Mouse (Mus musculus) liver, adult 2 months (tissue): ENCODE results near the gene Fbn1. TPM values are rescaled to one million over a fixed set of nuclear protein-coding genes. Genes with fewer than 3 reads are reported as not detected.

Source experiments
- DNase-seq: peaks from one replicate; pipeline ENCODE4 v3.0.0-alpha.2; 2011; ENCODE audit warnings: low read depth, low spot score; ENCODE audit errors: extremely low read depth
- H3K27ac ChIP-seq: fragments of 200-500 bp; replicated peaks from 2 replicates; pipeline ENCODE4 v1.5.1; 2012; ENCODE audit warnings: low read depth, mild to moderate bottlenecking, control low read depth, inconsistent platforms, low read length; ENCODE audit not compliant: insufficient read depth
- H3K27me3 ChIP-seq: fragments of 200-500 bp; 2 replicates; pipeline ENCODE4 v1.6.1; 2012; ENCODE audit warnings: mild to moderate bottlenecking, moderate library complexity, low read length, inconsistent platforms; ENCODE audit not compliant: control insufficient read depth, insufficient read depth
- H3K36me3 ChIP-seq: fragments of 200-500 bp; 2 replicates; pipeline ENCODE4 v1.6.1; 2012; ENCODE audit warnings: low read length, inconsistent platforms; ENCODE audit not compliant: control insufficient read depth, insufficient read depth
- H3K4me1 ChIP-seq: fragments of 200-500 bp; 2 replicates; pipeline ENCODE4 v1.6.1; 2011; ENCODE audit warnings: low read length; ENCODE audit not compliant: control insufficient read depth, insufficient read depth
- H3K4me3 ChIP-seq: fragments of 200-500 bp; 2 replicates; pipeline ENCODE4 v1.5.1; 2011; ENCODE audit warnings: low read depth, mild to moderate bottlenecking, control low read depth, low read length, moderate library complexity; ENCODE audit not compliant: insufficient read depth
- H3K79me2 ChIP-seq: fragments of 200-500 bp; 2 replicates; pipeline ENCODE4 v1.6.1; 2012; ENCODE audit warnings: inconsistent platforms, mild to moderate bottlenecking, low read length, moderate library complexity; ENCODE audit not compliant: control insufficient read depth, insufficient read depth
- H3K9ac ChIP-seq: fragments of 200-500 bp; 2 replicates; pipeline ENCODE4 v1.6.1; 2012; ENCODE audit warnings: low read depth, mild to moderate bottlenecking, control low read depth, inconsistent platforms, low read length
- CTCF ChIP-seq: fragments of 200-500 bp; IDR thresholded peaks from 2 replicates; pipeline ENCODE4 v1.5.1; 2011; ENCODE audit warnings: low read depth, low read length, control low read depth
- POLR2A ChIP-seq: fragments of 200-500 bp; IDR thresholded peaks from 2 replicates; pipeline ENCODE4 v1.6.1; 2011; ENCODE audit warnings: low read length, control low read depth; ENCODE audit not compliant: insufficient read depth; ENCODE audit errors: extremely low read depth
- WGBS: fragments of 180-500 bp; shearing (Covaris S2); methylation state at CpG from one replicate; pipeline ENCODE4 v1.1.7; 2018; 5-methylcytosine and 5-hydroxymethylcytosine counted together
- polyA plus RNA-seq: library from polyadenylated mRNA; depleted of rRNA; stranded (reverse); fragments of >200 nt; gene quantifications from 2 replicates; pipeline ENCODE4 v1.2.3, GENCODE M21; 2012
- total RNA-seq: library from RNA; depleted of rRNA; stranded (reverse); fragments of >200 nt; gene quantifications from 2 replicates; pipeline ENCODE4 v1.2.3, GENCODE M21; 2014

The Fbn1 gene
- total and polyA plus RNA-seq, 2 experiments: 0.84 to 2.6 TPM

DNA sequence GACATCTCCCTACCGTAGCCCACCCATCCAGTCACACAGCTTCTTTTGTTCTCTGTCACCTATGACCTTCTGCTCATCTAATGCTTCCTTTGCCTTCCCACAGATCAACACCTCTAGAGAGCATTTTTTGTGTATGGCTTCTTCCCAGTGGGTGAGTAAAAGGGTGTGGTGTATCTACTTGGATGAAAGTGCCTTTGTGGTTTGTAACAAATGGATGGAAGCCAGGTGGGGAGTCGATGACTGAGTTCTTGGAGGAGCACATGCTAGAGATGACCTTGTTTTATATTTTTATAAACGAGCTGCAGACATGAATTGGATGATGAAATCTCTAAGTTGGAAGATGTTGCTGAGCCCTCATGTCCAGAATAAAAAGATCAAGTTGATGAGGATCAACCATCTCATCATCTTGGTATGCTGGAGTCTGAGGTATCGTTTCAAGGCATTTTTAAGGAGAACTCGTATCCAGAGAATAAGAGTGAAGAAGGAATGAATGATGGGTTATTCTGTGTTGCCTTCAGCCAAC is 213.8 kb downstream of the Fbn1 start:
- Histone ChIP-seq H3K27ac (no peak overlapping the region), H3K36me3 (no peaks in the 10 kb centered on the region), H3K9ac (no peak overlapping the region), H3K27me3 (no peaks in the 10 kb centered on the region), H3K4me3 (no peak overlapping the region), H3K4me1 (no peaks in the 10 kb centered on the region), H3K79me2 (no peaks in the 10 kb centered on the region)
- no peak for DNase-seq
- no peak for TF ChIP-seq CTCF
- no peak for TF ChIP-seq POLR2A
- WGBS: 78% methylated on average over 5 of the region's 5 CpGs

GRCm38 (mm10) chr2:125292616-125293015 is 215.2 kb downstream of the Fbn1 start:
- H3K4me1 ChIP-seq: no peaks in the 10 kb centered on the region
- H3K9ac ChIP-seq: no peak overlapping the region
- no peaks in the 10 kb centered on the region for H3K36me3 ChIP-seq
- no peaks in the 10 kb centered on the region for H3K79me2 ChIP-seq
- no peaks in the 10 kb centered on the region for H3K27me3 ChIP-seq
- H3K27ac ChIP-seq: no peak overlapping the region
- H3K4me3 ChIP-seq: no peak overlapping the region
- DNase-seq: no peak
- 85% methylated on average over 7 of the region's 7 CpGs for WGBS
- no peak for TF ChIP-seq POLR2A
- no peak for TF ChIP-seq CTCF

GRCm38 (mm10) chr2:125291101-125291500 is 216.7 kb downstream of the Fbn1 start:
- TF ChIP-seq CTCF (no peak), POLR2A (no peak)
- 74% methylated on average over 1 of the region's 1 CpGs for WGBS
- Histone ChIP-seq H3K9ac (no peak overlapping the region), H3K27me3 (no peaks in the 10 kb centered on the region), H3K79me2 (no peaks in the 10 kb centered on the region), H3K4me3 (no peak overlapping the region), H3K27ac (no peak overlapping the region), H3K36me3 (no peaks in the 10 kb centered on the region), H3K4me1 (no peaks in the 10 kb centered on the region)
- no peak for DNase-seq

- no peak overlapping the region for H3K9ac ChIP-seq
- H3K27me3 ChIP-seq: no peaks in the 10 kb centered on the region; the same call in 1 of the 2 replicates
- no peak overlapping the region for H3K27ac ChIP-seq
- H3K4me1 ChIP-seq: no peaks in the 10 kb centered on the region
- TF ChIP-seq POLR2A: no peak
- no peak for TF ChIP-seq CTCF
- no peaks in the 10 kb centered on the region for H3K79me2 ChIP-seq
- 85% methylated on average over 10 of the region's 10 CpGs for WGBS
- H3K4me3 ChIP-seq: no peak overlapping the region
- DNase-seq: no peak
- H3K36me3 ChIP-seq: no peaks in the 10 kb centered on the region
These were observed 217.4 kb downstream of the Fbn1 start for GRCm38 (mm10) chr2:125290197-125290965.

DNA sequence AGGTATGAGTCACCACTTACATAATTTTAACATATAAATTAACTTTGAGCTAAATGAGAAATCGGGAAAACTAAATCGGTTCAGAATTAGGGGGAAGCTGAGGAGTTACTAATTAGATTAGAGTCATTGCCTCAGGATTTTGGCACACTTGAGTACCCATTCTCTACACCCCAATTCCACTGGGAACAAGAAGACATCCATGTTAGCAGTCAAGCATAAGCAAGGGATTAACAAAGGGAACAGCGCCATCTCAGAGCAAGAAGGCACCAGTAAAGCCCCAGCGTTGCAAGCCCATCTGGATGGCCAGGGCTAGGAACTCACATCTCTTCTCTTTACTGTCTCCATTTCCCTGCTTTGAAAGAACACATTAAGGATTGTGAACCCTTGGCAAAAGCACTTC is 222.0 kb downstream of the Fbn1 start:
- H3K27ac ChIP-seq: no peak overlapping the region
- no peaks in the 10 kb centered on the region for H3K36me3 ChIP-seq
- no peak for DNase-seq
- TF ChIP-seq CTCF: no peak
- no peak for TF ChIP-seq POLR2A
- H3K4me1 ChIP-seq: no peaks in the 10 kb centered on the region
- no peaks in the 10 kb centered on the region; the same call in 1 of the 2 replicates for H3K27me3 ChIP-seq
- no peaks in the 10 kb centered on the region for H3K79me2 ChIP-seq
- WGBS: 91% methylated on average over 4 of the region's 4 CpGs
- no peak overlapping the region for H3K9ac ChIP-seq
- no peak overlapping the region for H3K4me3 ChIP-seq
